ENCODE assay signal across 8 mouse cellular contexts in the genomic region with DNA sequence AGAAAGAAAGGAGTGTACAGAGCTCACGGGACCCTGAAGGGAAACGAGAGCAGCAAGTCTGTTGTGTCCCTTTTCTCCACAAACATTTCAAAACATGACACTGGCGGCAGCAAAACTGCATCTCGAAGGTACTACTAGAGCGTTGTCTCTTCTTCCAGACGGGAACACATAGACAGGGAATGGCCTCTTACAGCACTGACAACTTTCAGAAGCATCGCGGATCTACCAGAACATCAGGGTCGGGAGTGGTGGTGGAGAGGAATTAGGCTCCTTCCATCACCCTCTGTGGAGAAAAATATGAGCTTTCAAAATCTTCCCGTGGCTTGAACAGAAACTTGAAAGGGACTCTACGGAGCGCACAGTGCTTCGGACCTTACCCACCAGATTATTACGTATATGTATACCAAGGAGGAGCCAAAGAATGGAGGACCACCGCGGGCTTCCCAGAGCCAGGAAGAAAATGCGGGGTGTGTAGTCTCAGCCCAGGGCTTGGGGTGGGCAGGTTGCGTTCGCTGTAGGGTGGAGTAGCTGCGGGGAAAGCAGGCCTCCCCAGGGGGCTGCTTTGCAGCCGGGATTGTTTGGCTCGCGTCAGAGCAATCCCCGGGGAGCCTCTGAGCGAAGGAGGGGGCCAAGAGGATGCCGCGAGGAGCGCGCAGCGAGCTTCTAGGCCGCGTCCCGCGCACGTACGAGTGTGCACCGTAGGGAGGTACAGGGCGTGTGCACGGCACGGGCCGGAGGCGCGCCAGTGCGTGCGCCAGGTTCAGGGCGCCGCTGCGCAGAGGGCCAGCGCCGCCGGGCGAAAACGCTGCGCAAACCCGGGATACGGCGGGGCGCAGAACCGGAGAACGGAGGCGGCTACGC. TPM values are rescaled to one million over a fixed set of nuclear protein-coding genes. Genes with fewer than 3 reads are reported as not detected.
DNase-seq lines count a peak whose midpoint lies in the region; ATAC-seq and TF ChIP-seq lines count a peak whose summit lies in the region.

TSS of gene Tnrc6c (plus strand) at position 799 of the 861 bp plus-strand sequence.

- peak within 1 kb of the TSS; percentile 97 for H3K4me2 ChIP-seq in lung, postnatal 0 days (replicated peaks; ENCODE audit: low read depth, low read length)

- peak within 1 kb of the TSS; percentile 91 for H3K9ac ChIP-seq in ES-E14 (ENCODE audit: insufficient read depth, low read depth, low read length, poor library complexity, severe bottlenecking)
- peak within 1 kb of the TSS; percentile 88 for H3K9ac ChIP-seq in lung, postnatal 0 days (replicated peaks; ENCODE audit: low read depth)

- peak within 1 kb of the TSS; percentile 85 to 97 for H3K4me3 ChIP-seq in ES-E14 (ENCODE audit: insufficient read depth in 1 of 2, low read depth in 1 of 2, low read length in 2 of 2, poor library complexity in 1 of 2, severe bottlenecking in 1 of 2)
- peak within 1 kb of the TSS; percentile 92 for H3K4me3 ChIP-seq in lung, postnatal 0 days (ENCODE audit: low read depth, low read length)

- in situ Hi-C loops in ES-E14 (cut with MboI; ENCODE audit: low sequenced_read_pairs in 2 of 2, unreplicated experiment in 2 of 2), result no loop called here

- DNase-seq in ES-E14 (ENCODE audit: low read depth, low spot score), result no peak
- peak; percentile 82 for DNase-seq in brain, embryonic 18.5 days (ENCODE audit: low read depth, low spot score)
- DNase-seq in forelimb bud, embryonic 11.5 days (ENCODE audit: low read depth, low spot score), result peak; percentile 81
- peak; percentile 74 for DNase-seq in heart, postnatal 4 days
- peak in 1 of 2 experiments; percentile 82 for DNase-seq in layer of hippocampus, postnatal 14 days (ENCODE audit: low spot score in 2 of 2)
- DNase-seq in lung, postnatal 0 days (ENCODE audit: low spot score), result peak; percentile 82
- peak; percentile 91 for DNase-seq in retina, postnatal 1 day
- no peak for DNase-seq in Muller cell, postnatal 12 days (ENCODE audit: inconsistent ontology term)

- H3K27ac ChIP-seq in ES-E14 (ENCODE audit: insufficient read depth, low read depth, low read length, poor library complexity, severe bottlenecking), result peak within 1 kb of the TSS; percentile 79
- H3K27ac ChIP-seq in lung, postnatal 0 days (ENCODE audit: low read length), result peak within 1 kb of the TSS; percentile 96

- peak; percentile 78 for ATAC-seq in lung, postnatal 0 days

- no peaks in the 10 kb centered on the region for H3K27me3 ChIP-seq in lung, postnatal 0 days (replicated peaks; ENCODE audit: insufficient read depth, low read length)

- WGBS in lung, postnatal 0 days, result under 1% methylated on average over 62 of the region's 62 CpGs

- TF ChIP-seq CTCF in lung, postnatal 0 days (IDR thresholded peaks at IDR 0.05), result peak; percentile 20; the same call in 1 of the 2 replicates

- peaks cover 7 to 9% of the 10 kb centered on the region in 2 experiments; a peak in 3 of 4 replicates for H3K4me1 ChIP-seq in ES-E14 (ENCODE audit: control insufficient read depth in 2 of 2, insufficient read depth in 2 of 2, low read length in 2 of 2, poor library complexity in 1 of 2)
- peaks cover 8% of the 10 kb centered on the region; the same call in 1 of the 2 replicates for H3K4me1 ChIP-seq in lung, postnatal 0 days (ENCODE audit: insufficient read depth, low read depth, low read length)

- TF ChIP-seq EP300 in lung, postnatal 0 days (IDR thresholded peaks at IDR 0.05), result no peak

- no peaks in the 10 kb centered on the region for H3K9me3 ChIP-seq in ES-E14 (ENCODE audit: control insufficient read depth, insufficient read depth, low read depth, low read length)
- H3K9me3 ChIP-seq in lung, postnatal 0 days (ENCODE audit: low read length), result no peaks in the 10 kb centered on the region

- H3K36me3 ChIP-seq in ES-E14 (ENCODE audit: control insufficient read depth, insufficient read depth, low read length, poor library complexity, severe bottlenecking), result no peaks in the 10 kb centered on the region
- H3K36me3 ChIP-seq in lung, postnatal 0 days (ENCODE audit: insufficient read depth, low read length), result no peaks in the 10 kb centered on the region

TF ChIP-seq in ES-E14, 5 proteins besides CTCF, POLR2A, EP300 and RAD21:
- 0 out of 2 replicates have a peak, but pooled peaks have one; percentile 12 for TF ChIP-seq HCFC1 (IDR thresholded peaks at IDR 0.05; ENCODE audit: borderline replicate concordance, insufficient read depth, low read length)
- no peak for TF ChIP-seq ZC3H11A (IDR thresholded peaks at IDR 0.05; ENCODE audit: borderline replicate concordance, low read depth, low read length)
- TF ChIP-seq ZNF384 (IDR thresholded peaks at IDR 0.05; ENCODE audit: low read depth, low read length), result no peak
- no peak for TF ChIP-seq MAFK (IDR thresholded peaks at IDR 0.05; ENCODE audit: insufficient read depth, low read depth, low read length)

RNA-seq across cellular contexts. Expression of gene Tnrc6c, which starts in this region (rescaled TPM):
- 21.5 and 32.4 TPM in 2 replicates for total RNA-seq in ES-E14 (2012; rRNA removed)
- total RNA-seq in heart, postnatal 4 days (2021), result 10 to 100 TPM; 25.4 to 27.4 TPM
- 10 to 100 TPM; 61.8 to 67.9 TPM for total RNA-seq in layer of hippocampus, postnatal 14 days (2021)
- polyA plus RNA-seq in lung, postnatal 0 days (2015; fragmentation: Nextera tagmentation; extraction: Ambion mirVana), result 8.9 and 9.8 TPM in 2 replicates

Comparison
In these comparisons a context has a peak if more than half of its experiments do, and no peak if none do; other contexts are left out.
1. DNase-seq: peak in brain, embryonic 18.5 days (single experiment), forelimb bud, embryonic 11.5 days (single experiment), heart, postnatal 4 days (single experiment), lung, postnatal 0 days (single experiment) and retina, postnatal 1 day (single experiment); none in ES-E14 (single experiment) and Muller cell, postnatal 12 days (single experiment).